Mouse (Mus musculus) ES-Bruce4 (cell line): ENCODE results near the gene Smyd2. TPM values are rescaled to one million over a fixed set of nuclear protein-coding genes. Genes with fewer than 3 reads are reported as not detected.

Experiments
- H3K27ac ChIP-seq: 2 replicates; pipeline ENCODE4 v1.5.1; 2012; ENCODE audit warnings: low read length, inconsistent platforms; ENCODE audit not compliant: insufficient read depth
- H3K27me3 ChIP-seq: 2 replicates; pipeline ENCODE4 v1.6.1; 2012; ENCODE audit warnings: mild to moderate bottlenecking, low read length, inconsistent platforms; ENCODE audit not compliant: control insufficient read depth, poor library complexity, insufficient read depth, severe bottlenecking
- H3K36me3 ChIP-seq: 2 replicates; pipeline ENCODE4 v1.6.1; 2012; ENCODE audit warnings: inconsistent platforms, mild to moderate bottlenecking, low read length, moderate library complexity; ENCODE audit not compliant: control insufficient read depth, poor library complexity, insufficient read depth, severe bottlenecking
- H3K4me1 ChIP-seq: one replicate; pipeline ENCODE4 v1.8.1; 2011; ENCODE audit warnings: low read length; ENCODE audit not compliant: control insufficient read depth, insufficient read depth
- H3K4me3 ChIP-seq: 2 replicates; pipeline ENCODE4 v1.5.1; 2011; ENCODE audit warnings: low read depth, mild to moderate bottlenecking, low read length
- H3K9ac ChIP-seq: 2 replicates; pipeline ENCODE4 v1.6.1; 2012; ENCODE audit warnings: low read depth, mild to moderate bottlenecking, inconsistent platforms; ENCODE audit not compliant: poor library complexity, severe bottlenecking
- H3K9me3 ChIP-seq: replicated peaks from 2 replicates; pipeline ENCODE4 v1.6.1; 2012; ENCODE audit warnings: mild to moderate bottlenecking, low read length, inconsistent platforms; ENCODE audit not compliant: control insufficient read depth, poor library complexity, insufficient read depth, severe bottlenecking
- CTCF ChIP-seq: IDR thresholded peaks from one replicate; pipeline ENCODE4 v1.8.1; 2011; ENCODE audit warnings: low read depth, low read length
- EP300 ChIP-seq: IDR thresholded peaks from 2 replicates; pipeline ENCODE4 v1.6.1; 2011; ENCODE audit warnings: low read depth, low read length; ENCODE audit not compliant: insufficient read depth
- POLR2A ChIP-seq: IDR thresholded peaks from one replicate; pipeline ENCODE4 v1.8.1; 2011; ENCODE audit warnings: low read length; ENCODE audit not compliant: insufficient read depth
- polyA plus RNA-seq: library from polyadenylated mRNA; stranded (reverse); fragments of >200 nt; gene quantifications from 2 replicates; pipeline ENCODE4 v1.2.4, GENCODE M21; 2011; ENCODE audit warnings: low read depth; ENCODE audit not compliant: missing spikeins, insufficient read depth, insufficient read length

Smyd2 gene
- polyA plus RNA-seq, 1 experiment: 34.8 TPM

DNA sequence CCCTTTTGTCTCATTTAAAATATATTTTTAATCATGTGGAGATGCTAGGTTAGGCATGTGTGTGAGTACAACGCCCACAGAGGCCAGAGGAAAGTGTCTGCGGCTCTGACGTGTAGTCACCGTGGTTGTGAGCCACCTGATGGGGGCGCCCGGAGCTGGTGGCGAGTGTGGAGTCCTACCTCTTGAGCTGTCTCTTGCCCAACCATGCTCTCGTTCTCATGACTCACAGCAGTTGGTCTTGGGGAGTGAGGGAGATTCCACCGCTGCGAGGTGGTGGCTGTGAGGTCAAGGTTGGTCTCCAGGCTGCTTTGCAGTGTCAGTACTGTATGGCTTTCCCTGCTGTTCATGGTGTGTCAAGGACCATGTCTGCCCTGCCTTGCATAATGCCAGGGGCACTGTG, 54.1 kb downstream of the Smyd2 start:
- H3K4me1 ChIP-seq: no peaks in the 10 kb centered on the region

DNA sequence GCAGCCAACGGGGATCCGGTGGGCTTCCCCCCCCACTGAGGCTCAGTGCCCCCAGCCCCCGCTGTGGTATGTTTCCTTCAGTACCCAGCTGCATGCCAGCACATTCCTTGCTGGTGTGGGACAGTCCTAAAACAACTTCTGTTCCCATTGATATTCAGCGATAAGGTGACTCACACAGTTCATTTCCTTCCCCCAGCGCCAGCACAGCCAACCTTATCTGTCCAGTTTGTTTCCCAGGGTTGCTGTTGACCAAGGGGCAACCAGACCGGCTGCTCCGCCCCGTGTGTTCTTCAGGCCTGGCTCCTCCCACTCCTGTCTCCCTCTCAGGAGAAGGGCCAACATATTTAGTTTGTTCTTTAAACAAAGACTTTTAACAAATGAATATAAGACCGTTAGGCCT, 54.7 kb downstream of the Smyd2 start:
- no peak for TF ChIP-seq CTCF
- TF ChIP-seq POLR2A: no peak
- TF ChIP-seq EP300: no peak
- H3K4me1 ChIP-seq: no peaks in the 10 kb centered on the region
- H3K27ac ChIP-seq: no peak overlapping the region
- no peaks in the 10 kb centered on the region for H3K27me3 ChIP-seq
- H3K4me3 ChIP-seq: no peak overlapping the region
- H3K36me3 ChIP-seq: no peaks in the 10 kb centered on the region; the same call in 1 of the 2 replicates
- no peaks in the 10 kb centered on the region for H3K9me3 ChIP-seq
- H3K9ac ChIP-seq: no peak overlapping the region

More for the DNA sequence above, 54.1 kb downstream of the Smyd2 start:
- Histone ChIP-seq H3K4me3 (no peak overlapping the region), H3K36me3 (no peaks in the 10 kb centered on the region; the same call in 1 of the 2 replicates), H3K27ac (no peak overlapping the region), H3K9me3 (no peaks in the 10 kb centered on the region), H3K27me3 (no peaks in the 10 kb centered on the region), H3K9ac (no peak overlapping the region)
- peak; percentile 49 for TF ChIP-seq CTCF
- TF ChIP-seq EP300: no peak

- H3K27ac ChIP-seq: no peak overlapping the region
Measured at GRCm38 (mm10) chr1:189867034-189867433, 55.1 kb downstream of the Smyd2 start.

GRCm38 (mm10) chr1:189866621-189867020, 55.5 kb downstream of the Smyd2 start:
- H3K27ac ChIP-seq: no peak overlapping the region
- H3K4me3 ChIP-seq: no peak overlapping the region
- TF ChIP-seq EP300 (no peak), POLR2A (no peak), CTCF (no peak)
- no peaks in the 10 kb centered on the region; the same call in 1 of the 2 replicates for H3K36me3 ChIP-seq
- no peaks in the 10 kb centered on the region for H3K27me3 ChIP-seq
- no peaks in the 10 kb centered on the region for H3K9me3 ChIP-seq
- no peaks in the 10 kb centered on the region for H3K4me1 ChIP-seq
- no peak overlapping the region for H3K9ac ChIP-seq

More at GRCm38 (mm10) chr1:189867034-189867433, 55.1 kb downstream of the Smyd2 start:
- TF ChIP-seq CTCF (no peak), EP300 (no peak), POLR2A (no peak)
- H3K36me3 ChIP-seq: no peaks in the 10 kb centered on the region; the same call in 1 of the 2 replicates
- H3K27me3 ChIP-seq: no peaks in the 10 kb centered on the region
- H3K9ac ChIP-seq: no peak overlapping the region
- H3K4me1 ChIP-seq: no peaks in the 10 kb centered on the region
- H3K4me3 ChIP-seq: no peak overlapping the region
- H3K9me3 ChIP-seq: no peaks in the 10 kb centered on the region

- H3K4me3 ChIP-seq: no peak overlapping the region
- no peaks in the 10 kb centered on the region for H3K9me3 ChIP-seq
- TF ChIP-seq EP300 (no peak), POLR2A (no peak), CTCF (no peak)
- no peak overlapping the region for H3K27ac ChIP-seq
- H3K27me3 ChIP-seq: no peaks in the 10 kb centered on the region
- H3K9ac ChIP-seq: no peak overlapping the region
- no peaks in the 10 kb centered on the region for H3K36me3 ChIP-seq
- H3K4me1 ChIP-seq: no peaks in the 10 kb centered on the region
Measured at GRCm38 (mm10) chr1:189864846-189865560, 57.2 kb downstream of the Smyd2 start.

DNA sequence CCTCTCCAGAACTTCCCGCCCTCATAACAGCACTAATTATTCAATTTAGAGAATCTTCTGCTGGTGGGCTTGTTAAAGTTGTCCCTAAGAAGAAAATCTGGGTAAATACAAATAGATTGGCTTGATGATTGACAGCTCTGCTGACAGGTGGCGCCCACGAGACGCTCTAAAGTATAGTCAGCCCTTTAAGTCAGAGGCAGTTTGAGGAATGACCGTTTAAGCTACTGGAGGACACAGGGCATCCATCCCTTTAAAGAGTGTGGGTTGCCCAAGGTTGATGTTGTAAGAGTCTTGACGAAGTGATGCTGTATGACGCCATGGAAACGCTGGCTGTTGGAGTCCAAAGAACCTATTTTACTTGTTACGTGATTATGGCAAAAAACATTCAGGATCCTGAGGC, 57.9 kb downstream of the Smyd2 start:
- no peak for TF ChIP-seq EP300

More for the DNA sequence above, 57.9 kb downstream of the Smyd2 start:
- H3K27ac ChIP-seq: no peak overlapping the region
- H3K27me3 ChIP-seq: no peaks in the 10 kb centered on the region
- H3K4me3 ChIP-seq: no peak overlapping the region
- no peaks in the 10 kb centered on the region for H3K4me1 ChIP-seq
- H3K9ac ChIP-seq: no peak overlapping the region
- H3K9me3 ChIP-seq: no peaks in the 10 kb centered on the region
- no peaks in the 10 kb centered on the region for H3K36me3 ChIP-seq
